Mouse (Mus musculus) embryo, embryonic 9.5 days (tissue): Measurements from ENCODE around the gene Csnk2b.
"Not testable (repeated sequence)": the region's sequence is repeated elsewhere in the genome, so short reads cannot be mapped to it uniquely, and the experiment has no call there.

Experiments used
- DNase-seq: peaks from one replicate; pipeline ENCODE4 v3.0.0-alpha.2; 2017; ENCODE audit errors: extremely low spot score

Csnk2b gene

GRCm38 (mm10) chr17:35153077-35153476, 31.2 kb upstream of the Csnk2b start:
- no peak for DNase-seq

- DNase-seq: no peak
Observed at GRCm38 (mm10) chr17:35152121-35152520, 30.3 kb upstream of the Csnk2b start.

- no peak for DNase-seq
Observed at GRCm38 (mm10) chr17:35147922-35148639, 26.2 kb upstream of the Csnk2b start.

- DNase-seq: peak; percentile 36
Observed at GRCm38 (mm10) chr17:35147348-35147747, 25.5 kb upstream of the Csnk2b start.

GRCm38 (mm10) chr17:35146139-35146538, 24.3 kb upstream of the Csnk2b start:
- DNase-seq: no peak

GRCm38 (mm10) chr17:35141971-35142370, 20.1 kb upstream of the Csnk2b start:
- no peak for DNase-seq

- no peak for DNase-seq
Observed at GRCm38 (mm10) chr17:35140490-35140996, 18.7 kb upstream of the Csnk2b start.

- no peak for DNase-seq
Observed at GRCm38 (mm10) chr17:35139269-35139668, 17.4 kb upstream of the Csnk2b start.

GRCm38 (mm10) chr17:35135591-35136320, 13.9 kb upstream of the Csnk2b start:
- DNase-seq: no peak

- DNase-seq: peak; percentile 96
Observed at GRCm38 (mm10) chr17:35134801-35135590, 13.1 kb upstream of the Csnk2b start, which contains the start of gene Bag6. Bag6 (plus strand) TSS chr17:35135178.

GRCm38 (mm10) chr17:35133517-35133916, 11.7 kb upstream of the Csnk2b start:
- DNase-seq: no peak

- no peak for DNase-seq
Observed at GRCm38 (mm10) chr17:35132174-35132560, 10.3 kb upstream of the Csnk2b start.

- DNase-seq: no peak
Observed at GRCm38 (mm10) chr17:35131500-35132173, 9.8 kb upstream of the Csnk2b start, which contains the start of gene Apom. Apom (minus strand) TSS chr17:35132050.

- DNase-seq: no peak
Observed at GRCm38 (mm10) chr17:35131038-35131437, 9.2 kb upstream of the Csnk2b start.

- DNase-seq: no peak
Observed at GRCm38 (mm10) chr17:35128996-35129395, 7.1 kb upstream of the Csnk2b start.

- DNase-seq: no peak
Observed at GRCm38 (mm10) chr17:35127017-35127416, 5.2 kb upstream of the Csnk2b start.

- DNase-seq: peak; percentile 80
Observed at GRCm38 (mm10) chr17:35126206-35126611, 4.4 kb upstream of the Csnk2b start, which contains the start of gene D17H6S53E. D17H6S53E (plus strand) TSS chr17:35126373.

- no peak for DNase-seq
Observed at GRCm38 (mm10) chr17:35125578-35125977, 3.7 kb upstream of the Csnk2b start.

GRCm38 (mm10) chr17:35125081-35125480, 3.2 kb upstream of the Csnk2b start:
- DNase-seq: no peak

- not testable (repeated sequence) for DNase-seq
Observed at GRCm38 (mm10) chr17:35124261-35124896, 2.5 kb upstream of the Csnk2b start.

- DNase-seq: not testable (repeated sequence)
Observed at GRCm38 (mm10) chr17:35123287-35123686, 1.4 kb upstream of the Csnk2b start.
